Mouse (Mus musculus): ENCODE measurements around the gene Lefty1.

- no peak for TF ChIP-seq POLR2A (IDR thresholded peaks at IDR 0.05; ENCODE audit: insufficient read depth, low read length)
- TF ChIP-seq EP300 (IDR thresholded peaks at IDR 0.05; ENCODE audit: insufficient read depth, low read depth, low read length), result no peak
- TF ChIP-seq CTCF (IDR thresholded peaks at IDR 0.05; ENCODE audit: low read depth, low read length), result no peak
These were observed 3.7 kb upstream of the Lefty1 start for GRCm38 (mm10) chr1:180931106-180931505.

All from ES-Bruce4 (cell line).